Comparison of ENCODE assay signal across 1 mouse cellular context in the genomic region with DNA sequence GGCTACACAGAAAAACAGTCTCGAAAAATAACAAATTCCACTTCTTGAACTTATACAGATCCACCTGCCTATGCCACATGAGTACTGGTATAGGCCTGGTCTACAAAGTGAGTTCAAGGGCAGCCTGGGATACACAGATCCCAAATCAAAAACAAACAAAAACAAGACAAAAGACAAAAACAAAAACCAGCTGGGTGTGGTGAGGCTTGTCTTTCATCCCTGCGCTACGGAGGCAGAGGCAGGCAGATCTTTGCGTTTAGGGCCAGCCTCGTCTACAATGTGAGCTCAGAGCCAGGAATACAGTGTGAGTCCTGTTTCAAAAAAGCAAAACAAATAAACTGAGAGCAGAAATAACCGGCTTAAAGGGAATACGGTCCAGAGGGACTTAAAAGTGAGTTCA.
TF ChIP-seq lines count a peak whose summit lies in the region.

No protein-coding gene starts in this region.

TF ChIP-seq in CH12.LX, 34 proteins besides CTCF, POLR2A, EP300 and RAD21:
- no peak for TF ChIP-seq ELF1 (IDR thresholded peaks at IDR 0.05; ENCODE audit: low read depth, low read length)
- no peak for TF ChIP-seq JUN (IDR thresholded peaks at IDR 0.05; ENCODE audit: insufficient read depth, low read depth, low read length)
- no peak for TF ChIP-seq TBP (conservative IDR thresholded peaks at IDR 0.05; ENCODE audit: low read depth, low read length)
- TF ChIP-seq ZKSCAN1 (IDR thresholded peaks at IDR 0.05; ENCODE audit: borderline replicate concordance, low read depth, low read length): no peak
- no peak for TF ChIP-seq CHD2 (IDR thresholded peaks at IDR 0.05; ENCODE audit: low read length)
- no peak for TF ChIP-seq SMC3 (IDR thresholded peaks at IDR 0.05; ENCODE audit: low read depth, low read length)
- TF ChIP-seq HCFC1 (IDR thresholded peaks at IDR 0.05; ENCODE audit: low read depth, low read length): no peak
- no peak for TF ChIP-seq MAFK (IDR thresholded peaks at IDR 0.05; ENCODE audit: insufficient replicate concordance, low read length)
